Mouse (Mus musculus) kidney, postnatal 4 days (tissue): ENCODE measurements around the gene Olfr545.

Experiments used
- DNase-seq, 2 experiments: peaks; one replicate each; pipeline ENCODE4 v3.0.0; 2021; ENCODE audit warnings: mixed read lengths in 2 of 2

Gene Olfr545

GRCm38 (mm10) chr7:102478425-102478824 lies 20.9 kb downstream of the Olfr545 start:
- DNase-seq = no peak

GRCm38 (mm10) chr7:102477377-102477776 lies 22.0 kb downstream of the Olfr545 start:
- no peak for DNase-seq

DNA sequence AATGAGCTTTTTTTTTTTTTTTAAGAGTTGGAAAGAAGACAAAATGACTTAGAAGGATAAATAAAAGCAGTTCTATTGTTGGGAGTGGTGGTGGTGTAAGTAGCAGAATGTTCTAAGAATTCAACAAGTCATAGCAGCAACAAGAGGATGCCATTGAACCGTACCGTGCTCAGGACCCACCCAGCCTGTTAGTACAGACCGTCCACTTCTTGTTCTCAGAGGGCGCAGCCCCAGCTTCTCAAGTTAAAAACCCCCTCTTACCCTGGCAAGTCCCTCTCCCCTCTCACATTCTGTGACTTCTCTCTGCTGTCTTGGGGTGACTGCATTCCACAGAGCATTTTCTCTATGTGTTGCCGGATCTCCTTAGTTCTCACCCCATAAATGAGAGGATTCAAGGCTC lies 22.8 kb downstream of the Olfr545 start:
- DNase-seq = no peak

DNA sequence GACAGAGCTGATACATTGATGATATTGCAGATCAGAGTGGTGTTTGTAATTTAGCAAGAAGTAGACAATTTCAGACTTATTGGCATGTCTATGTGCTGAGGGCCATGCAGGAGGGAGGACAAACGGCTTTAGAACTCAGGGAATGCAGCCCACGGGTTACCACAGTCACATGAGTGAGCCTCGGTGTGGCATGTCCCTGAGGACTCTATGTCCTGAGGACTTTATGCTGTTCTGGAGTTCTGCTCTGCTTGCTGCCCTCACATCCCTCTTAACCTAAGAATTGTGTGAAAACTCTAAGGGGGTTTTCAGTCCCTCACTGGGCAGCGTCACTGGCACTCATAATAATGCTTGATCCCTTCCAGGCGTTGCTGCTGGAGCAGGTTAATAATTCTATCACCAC lies 26.7 kb downstream of the Olfr545 start:
- DNase-seq = no peak

- no peak for DNase-seq
Measured at GRCm38 (mm10) chr7:102467566-102467965, 31.8 kb downstream of the Olfr545 start.

- DNase-seq = no peak
Measured at GRCm38 (mm10) chr7:102458618-102459380, 40.6 kb downstream of the Olfr545 start.

DNA sequence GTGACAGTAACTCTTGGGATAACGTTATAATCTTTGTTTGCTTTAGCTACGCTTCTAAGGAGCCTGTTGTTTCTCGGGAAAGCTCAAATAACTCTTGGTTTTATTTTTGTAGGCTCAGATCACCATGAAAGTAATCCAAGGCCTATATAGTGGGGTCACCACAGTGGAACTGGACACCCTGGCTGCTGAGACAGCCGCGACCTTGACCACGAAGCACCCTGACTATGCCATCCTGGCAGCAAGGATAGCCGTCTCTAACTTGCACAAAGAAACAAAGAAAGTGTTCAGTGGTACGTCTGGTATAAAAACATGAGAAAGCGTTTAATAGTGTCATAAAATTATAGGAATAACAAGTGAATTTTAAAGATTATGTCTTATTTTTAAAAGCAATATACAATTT lies 52.9 kb downstream of the Olfr545 start:
- no peak for DNase-seq

GRCm38 (mm10) chr7:102444301-102444700 lies 55.1 kb downstream of the Olfr545 start:
- no peak for DNase-seq

DNA sequence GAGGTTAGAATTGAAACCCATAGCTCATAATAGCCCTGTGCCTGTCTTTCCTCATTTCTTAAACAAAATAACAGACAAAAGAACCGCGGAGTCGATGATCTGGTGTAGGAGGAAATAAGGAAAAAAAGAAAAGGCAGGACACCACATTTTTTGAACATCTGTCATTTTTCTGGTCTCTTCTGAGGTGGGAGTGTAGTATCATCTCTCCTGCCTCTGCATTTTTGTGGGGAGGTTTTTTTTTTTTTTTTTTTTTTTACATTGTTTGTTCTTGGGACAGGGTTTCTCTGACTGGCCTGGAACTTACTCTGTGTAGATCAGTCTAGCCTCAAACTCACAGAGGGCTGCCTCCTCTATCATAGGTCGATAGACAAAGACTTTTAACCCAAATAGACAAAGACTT lies 56.9 kb downstream of the Olfr545 start:
- DNase-seq = no peak

DNA sequence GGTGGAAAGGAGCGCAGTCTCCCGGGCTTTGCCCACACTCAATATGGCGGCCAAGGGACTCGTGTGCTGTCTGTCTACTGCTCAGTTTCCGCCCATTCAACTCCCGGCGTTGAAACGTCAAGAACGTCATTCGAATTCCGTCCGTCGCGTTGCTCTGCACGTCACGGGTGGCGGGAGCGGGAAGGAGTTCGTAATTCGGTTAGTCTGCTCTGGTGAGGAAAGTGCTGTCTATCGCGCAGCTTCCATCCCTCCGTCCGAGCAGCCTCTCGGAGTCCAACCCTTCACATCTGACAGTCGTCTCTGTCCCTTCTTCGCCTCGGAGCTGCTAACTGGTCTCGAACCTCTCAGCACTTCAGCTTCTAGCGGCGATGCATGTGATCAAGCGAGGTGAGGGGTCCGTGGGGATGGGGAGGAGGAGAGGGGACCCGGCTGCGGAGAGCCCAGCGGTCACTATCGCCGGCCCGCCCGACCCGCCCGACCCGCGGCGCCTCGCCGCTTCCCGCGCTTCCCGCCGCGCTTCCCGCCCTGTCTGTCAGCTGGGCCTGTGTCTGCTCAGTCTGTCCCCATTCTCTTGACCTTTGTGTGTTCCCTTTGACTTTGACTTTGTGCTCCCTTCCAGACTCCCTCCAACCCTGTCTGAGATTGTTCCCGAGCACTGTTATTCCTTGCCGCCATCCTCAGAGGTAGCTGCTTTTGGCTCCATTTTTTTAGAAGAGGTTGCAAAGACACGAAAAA lies 57.5 kb downstream of the Olfr545 start, which contains the start of gene Rrm1:
Gene Rrm1, plus strand, starts transcription at position 39 of the 735 bp plus-strand sequence.
- DNase-seq = peak; percentile 96
